Mouse (Mus musculus): Measurements from ENCODE around the gene Jmjd1c.

DNA sequence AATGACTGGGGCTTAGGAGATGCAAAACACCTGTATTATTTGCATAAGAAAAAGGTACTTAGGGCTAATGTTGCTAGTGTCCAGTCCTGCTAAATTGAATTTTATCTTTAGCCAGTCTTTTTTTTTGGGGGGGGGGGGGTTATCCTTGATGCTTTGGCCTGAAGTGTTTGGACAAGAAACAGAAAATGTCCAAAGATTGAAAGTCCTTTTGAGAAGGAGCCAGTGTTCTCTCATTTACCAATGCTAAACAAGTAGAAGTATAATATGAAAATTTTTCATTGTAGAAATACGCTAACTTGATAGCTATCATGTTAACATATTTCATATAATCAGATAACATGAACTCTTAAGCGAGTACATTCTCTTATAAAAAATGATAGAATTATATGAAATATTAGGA lies 92.0 kb downstream of the Jmjd1c start:
- TF ChIP-seq CTCF (IDR thresholded peaks at IDR 0.05; ENCODE audit: low read depth) (no peak), EP300 (IDR thresholded peaks at IDR 0.05; ENCODE audit: low read depth) (no peak)

Measured in liver, postnatal 0 days (tissue).